Mouse (Mus musculus) intestine, embryonic 14.5 days (tissue): ENCODE data around the gene Arhgef5. TPM values are rescaled to one million over a fixed set of nuclear protein-coding genes. Genes with fewer than 3 reads are reported as not detected.
A peak's percentile ranks its signal among the peaks of the same experiment; 100 is the strongest.

Experiments used
- ATAC-seq: fragments of 200-750 bp; cut with Nextera tagmentation; replicated peaks from 2 replicates; pipeline ENCODE4 v1.8.0; 2017; ENCODE audit warnings: low read depth, moderate number of reproducible peaks, moderate TSS enrichment, moderate library complexity; ENCODE audit not compliant: low FRiP score, low TSS enrichment
- DNase-seq: peaks from one replicate; pipeline ENCODE4 v3.0.0-alpha.2; 2018; ENCODE audit warnings: low spot score
- H3K27ac ChIP-seq: fragments of 300-500 bp; sonication (generic); 2 replicates; pipeline ENCODE4 v1.5.1; 2014; ENCODE audit warnings: low read depth, mild to moderate bottlenecking, control low read depth
- H3K27me3 ChIP-seq: fragments of 300-500 bp; sonication (generic); replicated peaks from 2 replicates; pipeline ENCODE4 v1.6.1; 2014; ENCODE audit warnings: low read length, control low read depth; ENCODE audit not compliant: control insufficient read depth, insufficient read depth
- H3K36me3 ChIP-seq: fragments of 300-500 bp; sonication (generic); 2 replicates; pipeline ENCODE4 v1.6.1; 2014; ENCODE audit warnings: low read length, control low read depth; ENCODE audit not compliant: control insufficient read depth, insufficient read depth
- H3K4me1 ChIP-seq: fragments of 300-500 bp; sonication (generic); replicated peaks from 2 replicates; pipeline ENCODE4 v1.6.1; 2014; ENCODE audit warnings: low read length, control low read depth, mixed read lengths; ENCODE audit not compliant: control insufficient read depth, insufficient read depth
- H3K4me2 ChIP-seq: fragments of 300-500 bp; sonication (generic); 2 replicates; pipeline ENCODE4 v1.6.1; 2014; ENCODE audit warnings: low read length
- H3K4me3 ChIP-seq: fragments of 300-500 bp; sonication (generic); 2 replicates; pipeline ENCODE4 v1.5.1; 2014; ENCODE audit warnings: low read depth, low read length, control low read depth, mixed read lengths
- H3K9ac ChIP-seq: fragments of 300-500 bp; sonication (generic); 2 replicates; pipeline ENCODE4 v1.6.1; 2014; ENCODE audit warnings: mild to moderate bottlenecking, low read length
- H3K9me3 ChIP-seq: fragments of 300-500 bp; sonication (generic); 2 replicates; pipeline ENCODE4 v1.6.1; 2016; ENCODE audit warnings: low read length, control low read depth; ENCODE audit not compliant: control insufficient read depth
- WGBS: fragments of 180-500 bp; shearing (Covaris S2); extraction: QIAGEN DNeasy Blood & Tissue Kit; methylation state at CpG from one replicate; pipeline ENCODE4 v1.1.7; 2014; 5-methylcytosine and 5-hydroxymethylcytosine counted together
- polyA plus RNA-seq: library from polyadenylated mRNA; unstranded; fragments of >200 nt; fragmentation: Nextera tagmentation; extraction: Ambion mirVana; gene quantifications from 2 replicates; pipeline ENCODE4 v1.2.1, GENCODE M21; 2014

Arhgef5 gene
- polyA plus RNA-seq, 1 experiment from 2014 or later: 17.3 TPM

GRCm38 (mm10) chr6:43297508-43297850 is 32.1 kb downstream of the Arhgef5 start:
- H3K4me3 ChIP-seq: no peak overlapping the region
- H3K4me1 ChIP-seq: peaks cover 13% of the 10 kb centered on the region
- H3K27me3 ChIP-seq: no peaks in the 10 kb centered on the region
- no peak overlapping the region for H3K4me2 ChIP-seq
- DNase-seq (peak; percentile 65), ATAC-seq (peak; percentile 41)
- no peak overlapping the region for H3K27ac ChIP-seq
- 52% methylated on average over 2 of the region's 2 CpGs for WGBS
- no peaks in the 10 kb centered on the region for H3K36me3 ChIP-seq
- H3K9ac ChIP-seq: no peak overlapping the region
- H3K9me3 ChIP-seq: no peaks in the 10 kb centered on the region

GRCm38 (mm10) chr6:43309454-43309853 is 44.1 kb downstream of the Arhgef5 start, which contains the start of gene Nobox:
Gene Nobox (minus strand): TSS chr6:43309554.
- WGBS: 61% methylated on average over 16 of the region's 16 CpGs
- peak within 1 kb of the TSS; percentile 38; the same call in 1 of the 2 replicates for H3K27ac ChIP-seq
- no peak for ATAC-seq

GRCm38 (mm10) chr6:43310071-43310470 is 44.7 kb downstream of the Arhgef5 start:
- WGBS: 33% methylated on average over 6 of the region's 6 CpGs
- Histone ChIP-seq H3K27me3 (no peaks in the 10 kb centered on the region), H3K36me3 (no peaks in the 10 kb centered on the region), H3K27ac (peak overlapping the region; percentile 38; the same call in 1 of the 2 replicates), H3K4me1 (0 out of 2 replicates have a peak, but pooled peaks cover 10% of the 10 kb centered on the region), H3K9ac (no peak overlapping the region), H3K9me3 (no peaks in the 10 kb centered on the region), H3K4me2 (no peak overlapping the region), H3K4me3 (no peak overlapping the region)
- ATAC-seq (no peak), DNase-seq (no peak)

More at GRCm38 (mm10) chr6:43309454-43309853, 44.1 kb downstream of the Arhgef5 start, which contains the start of gene Nobox:
- no peak within 1 kb of the TSS for H3K4me2 ChIP-seq
- H3K4me3 ChIP-seq: no peak within 1 kb of the TSS
- DNase-seq: no peak
- no peaks in the 10 kb centered on the region for H3K36me3 ChIP-seq
- H3K27me3 ChIP-seq: no peaks in the 10 kb centered on the region
- no peak within 1 kb of the TSS for H3K9ac ChIP-seq
- H3K4me1 ChIP-seq: 0 out of 2 replicates have a peak, but pooled peaks cover 10% of the 10 kb centered on the region
- H3K9me3 ChIP-seq: no peaks in the 10 kb centered on the region

- Histone ChIP-seq H3K9me3 (no peaks in the 10 kb centered on the region), H3K27ac (no peak overlapping the region), H3K36me3 (no peaks in the 10 kb centered on the region), H3K4me2 (no peak overlapping the region), H3K27me3 (no peaks in the 10 kb centered on the region), H3K9ac (no peak overlapping the region), H3K4me3 (no peak overlapping the region), H3K4me1 (0 out of 2 replicates have a peak, but pooled peaks cover 10% of the 10 kb centered on the region)
- ATAC-seq: no peak
- DNase-seq: no peak
Measured at GRCm38 (mm10) chr6:43312546-43312945, 47.2 kb downstream of the Arhgef5 start.

- Histone ChIP-seq H3K4me1 (0 out of 2 replicates have a peak, but pooled peaks cover 7% of the 10 kb centered on the region), H3K9me3 (no peaks in the 10 kb centered on the region), H3K36me3 (no peaks in the 10 kb centered on the region), H3K27ac (no peak overlapping the region), H3K4me3 (no peak overlapping the region), H3K27me3 (no peaks in the 10 kb centered on the region), H3K9ac (no peak overlapping the region), H3K4me2 (no peak overlapping the region)
- WGBS: 51% methylated on average over 8 of the region's 8 CpGs
- ATAC-seq (no peak), DNase-seq (no peak)
Measured at GRCm38 (mm10) chr6:43312961-43313656, 47.7 kb downstream of the Arhgef5 start.

- no peak overlapping the region for H3K4me3 ChIP-seq
- H3K27ac ChIP-seq: no peak overlapping the region
- H3K4me1 ChIP-seq: no peaks in the 10 kb centered on the region
- ATAC-seq (no peak), DNase-seq (no peak)
- no peaks in the 10 kb centered on the region for H3K36me3 ChIP-seq
- H3K9me3 ChIP-seq: no peaks in the 10 kb centered on the region
- H3K27me3 ChIP-seq: no peaks in the 10 kb centered on the region
- no peak overlapping the region for H3K9ac ChIP-seq
- 71% methylated on average over 4 of the region's 4 CpGs for WGBS
- no peak overlapping the region for H3K4me2 ChIP-seq
Measured at GRCm38 (mm10) chr6:43333479-43333878, 68.1 kb downstream of the Arhgef5 start.

GRCm38 (mm10) chr6:43335619-43336234 is 70.3 kb downstream of the Arhgef5 start:
- DNase-seq (no peak), ATAC-seq (no peak; the same call in 1 of the 2 replicates)
- Histone ChIP-seq H3K4me1 (no peaks in the 10 kb centered on the region), H3K9me3 (no peaks in the 10 kb centered on the region), H3K36me3 (no peaks in the 10 kb centered on the region), H3K9ac (no peak overlapping the region), H3K27ac (no peak overlapping the region), H3K4me2 (no peak overlapping the region), H3K27me3 (no peaks in the 10 kb centered on the region), H3K4me3 (no peak overlapping the region)
- 51% methylated on average over 3 of the region's 3 CpGs for WGBS

GRCm38 (mm10) chr6:43337491-43337961 is 72.1 kb downstream of the Arhgef5 start:
- Histone ChIP-seq H3K4me1 (peaks cover 3% of the 10 kb centered on the region; the same call in 1 of the 2 replicates), H3K27ac (no peak overlapping the region), H3K4me3 (no peak overlapping the region), H3K9ac (no peak overlapping the region), H3K36me3 (no peaks in the 10 kb centered on the region), H3K9me3 (no peaks in the 10 kb centered on the region), H3K27me3 (no peaks in the 10 kb centered on the region), H3K4me2 (no peak overlapping the region)
- no peak for DNase-seq
- 35% methylated on average over 10 of the region's 10 CpGs for WGBS
- peak; percentile 50; the same call in 1 of the 2 replicates for ATAC-seq
